Mouse (Mus musculus) liver, embryonic 13.5 days (tissue): ENCODE data around the gene Hist1h2bh. TPM values are rescaled to one million over a fixed set of nuclear protein-coding genes. Genes with fewer than 3 reads are reported as not detected.

Experiments used
- ATAC-seq: fragments of 200-750 bp; cut with Nextera tagmentation; 2 replicates; pipeline ENCODE4 v1.8.0; 2017; ENCODE audit warnings: low read depth, mild to moderate bottlenecking, moderate number of reproducible peaks, moderate library complexity
- DNase-seq: peaks from one replicate; pipeline ENCODE4 v3.0.0; 2022
- H3K27ac ChIP-seq: fragments of 300-500 bp; sonication (generic); 2 replicates; pipeline ENCODE4 v1.5.1; 2015; ENCODE audit warnings: moderate library complexity, mild to moderate bottlenecking, inconsistent platforms
- H3K27me3 ChIP-seq: fragments of 300-500 bp; sonication (generic); 2 replicates; pipeline ENCODE4 v1.6.1; 2015; ENCODE audit warnings: mild to moderate bottlenecking, inconsistent platforms
- H3K36me3 ChIP-seq: fragments of 300-500 bp; sonication (generic); 2 replicates; pipeline ENCODE4 v1.6.1; 2015; ENCODE audit warnings: mild to moderate bottlenecking, inconsistent platforms
- H3K4me1 ChIP-seq: fragments of 300-500 bp; sonication (generic); replicated peaks from 2 replicates; pipeline ENCODE4 v1.6.1; 2015; ENCODE audit warnings: inconsistent platforms
- H3K4me2 ChIP-seq: fragments of 300-500 bp; sonication (generic); 2 replicates; pipeline ENCODE4 v1.6.1; 2015; ENCODE audit warnings: inconsistent platforms, mild to moderate bottlenecking, moderate library complexity
- H3K4me3 ChIP-seq: fragments of 300-500 bp; sonication (generic); replicated peaks from 2 replicates; pipeline ENCODE4 v1.5.1; 2015; ENCODE audit warnings: mild to moderate bottlenecking, inconsistent platforms
- H3K9ac ChIP-seq: fragments of 300-500 bp; sonication (generic); 2 replicates; pipeline ENCODE4 v1.6.1; 2015; ENCODE audit warnings: mild to moderate bottlenecking, inconsistent platforms
- H3K9me3 ChIP-seq: fragments of 300-500 bp; sonication (generic); replicated peaks from 2 replicates; pipeline ENCODE4 v1.6.1; 2016; ENCODE audit warnings: inconsistent platforms
- WGBS: fragments of 180-500 bp; shearing (Covaris S2); methylation state at CpG from one replicate; pipeline ENCODE4 v1.1.7; 2015; ENCODE audit not compliant: insufficient replicate concordance; 5-methylcytosine and 5-hydroxymethylcytosine counted together
- polyA plus RNA-seq: library from polyadenylated mRNA; unstranded; fragments of >200 nt; fragmentation: Nextera tagmentation; extraction: Ambion mirVana; gene quantifications from 2 replicates; pipeline ENCODE4 v1.2.1, GENCODE M21; 2015

Gene Hist1h2bh
- polyA plus RNA-seq, 1 experiment from 2014 or later = 1.7 TPM

- Histone ChIP-seq H3K4me3 (no peak overlapping the region), H3K4me1 (peaks cover 47% of the 10 kb centered on the region), H3K27me3 (no peaks in the 10 kb centered on the region), H3K27ac (no peak overlapping the region), H3K9ac (no peak overlapping the region), H3K9me3 (no peaks in the 10 kb centered on the region), H3K36me3 (no peaks in the 10 kb centered on the region), H3K4me2 (no peak overlapping the region)
- ATAC-seq (no peak), DNase-seq (no peak)
- 32% methylated on average over 1 of the region's 1 CpGs for WGBS
These were observed 33.1 kb downstream of the Hist1h2bh start for GRCm38 (mm10) chr13:23510127-23510526.

- Histone ChIP-seq H3K4me3 (peak overlapping the region; percentile 59), H3K4me1 (peaks cover 66% of the 10 kb centered on the region), H3K9me3 (no peaks in the 10 kb centered on the region), H3K4me2 (peak overlapping the region; percentile 81), H3K9ac (peak overlapping the region; percentile 33), H3K27me3 (no peaks in the 10 kb centered on the region), H3K36me3 (no peaks in the 10 kb centered on the region), H3K27ac (peak overlapping the region; percentile 68)
- WGBS = 7% methylated on average over 14 of the region's 14 CpGs
- peak; percentile 71 for DNase-seq
- ATAC-seq = peak; percentile 58
These were observed 36.2 kb downstream of the Hist1h2bh start for GRCm38 (mm10) chr13:23506819-23507515.

- Histone ChIP-seq H3K9ac (peak overlapping the region; percentile 77), H3K4me2 (peak overlapping the region; percentile 81), H3K9me3 (no peaks in the 10 kb centered on the region), H3K4me3 (peak overlapping the region; percentile 59), H3K27me3 (no peaks in the 10 kb centered on the region), H3K36me3 (no peaks in the 10 kb centered on the region), H3K27ac (peak overlapping the region; percentile 68), H3K4me1 (peaks cover 66% of the 10 kb centered on the region)
- 1% methylated on average over 13 of the region's 13 CpGs for WGBS
- peak; percentile 69 for DNase-seq
- peak; percentile 57 for ATAC-seq
These were observed 36.8 kb downstream of the Hist1h2bh start for GRCm38 (mm10) chr13:23506351-23506750.

- peak overlapping the region; percentile 76 for H3K27ac ChIP-seq
- no peak for DNase-seq
- peak overlapping the region; percentile 81 for H3K4me2 ChIP-seq
- H3K4me1 ChIP-seq = peaks cover 66% of the 10 kb centered on the region
- peak; percentile 50 for ATAC-seq
- H3K27me3 ChIP-seq = no peaks in the 10 kb centered on the region
- 2% methylated on average over 14 of the region's 14 CpGs for whole genome bisulfite sequencing
- H3K4me3 ChIP-seq = peak overlapping the region; percentile 59
- H3K9ac ChIP-seq = peak overlapping the region; percentile 77
- H3K9me3 ChIP-seq = no peaks in the 10 kb centered on the region
- H3K36me3 ChIP-seq = no peaks in the 10 kb centered on the region
These were observed 37.4 kb downstream of the Hist1h2bh start for GRCm38 (mm10) chr13:23505662-23506345.

GRCm38 (mm10) chr13:23503797-23504196 is 39.4 kb downstream of the Hist1h2bh start:
- peak overlapping the region; percentile 28; the same call in 1 of the 2 replicates for H3K4me3 ChIP-seq

GRCm38 (mm10) chr13:23502916-23503315 is 40.3 kb downstream of the Hist1h2bh start:
- 64% methylated on average over 4 of the region's 4 CpGs for WGBS
- Histone ChIP-seq H3K27ac (no peak overlapping the region), H3K27me3 (no peaks in the 10 kb centered on the region), H3K4me2 (no peak overlapping the region), H3K9me3 (no peaks in the 10 kb centered on the region), H3K9ac (no peak overlapping the region), H3K36me3 (no peaks in the 10 kb centered on the region), H3K4me1 (peaks cover 76% of the 10 kb centered on the region), H3K4me3 (no peak overlapping the region)
- DNase-seq = no peak
- ATAC-seq = no peak

More at GRCm38 (mm10) chr13:23503797-23504196, 39.4 kb downstream of the Hist1h2bh start:
- H3K4me1 ChIP-seq = peaks cover 73% of the 10 kb centered on the region
- no peaks in the 10 kb centered on the region for H3K27me3 ChIP-seq
- no peak overlapping the region for H3K27ac ChIP-seq
- H3K9ac ChIP-seq = peak overlapping the region; percentile 22; the same call in 1 of the 2 replicates
- no peaks in the 10 kb centered on the region for H3K36me3 ChIP-seq
- no peak for ATAC-seq
- WGBS = 1% methylated on average over 9 of the region's 9 CpGs
- H3K4me2 ChIP-seq = peak overlapping the region; percentile 52
- no peaks in the 10 kb centered on the region for H3K9me3 ChIP-seq
- peak; percentile 74 for DNase-seq

- Histone ChIP-seq H3K9me3 (no peaks in the 10 kb centered on the region), H3K36me3 (no peaks in the 10 kb centered on the region), H3K27ac (0 out of 2 replicates have a peak overlapping the region, but pooled peaks have one; percentile 51), H3K4me1 (peaks cover 78% of the 10 kb centered on the region), H3K4me3 (peak overlapping the region; percentile 51), H3K27me3 (no peaks in the 10 kb centered on the region), H3K9ac (peak overlapping the region; percentile 59), H3K4me2 (peak overlapping the region; percentile 76)
- 19% methylated on average over 9 of the region's 9 CpGs for WGBS
- ATAC-seq (no peak), DNase-seq (no peak)
These were observed 41.1 kb downstream of the Hist1h2bh start for GRCm38 (mm10) chr13:23502031-23502567.

GRCm38 (mm10) chr13:23501511-23501910 is 41.7 kb downstream of the Hist1h2bh start:
- H3K36me3 ChIP-seq = no peaks in the 10 kb centered on the region
- DNase-seq (no peak), ATAC-seq (no peak)
- H3K27ac ChIP-seq = no peak overlapping the region
- peak overlapping the region; percentile 59 for H3K9ac ChIP-seq
- H3K4me1 ChIP-seq = peaks cover 76% of the 10 kb centered on the region
- no peaks in the 10 kb centered on the region for H3K9me3 ChIP-seq
- peak overlapping the region; percentile 51 for H3K4me3 ChIP-seq
- WGBS = 21% methylated on average over 5 of the region's 5 CpGs
- H3K27me3 ChIP-seq = no peaks in the 10 kb centered on the region
- H3K4me2 ChIP-seq = peak overlapping the region; percentile 76

GRCm38 (mm10) chr13:23500424-23501200 is 42.6 kb downstream of the Hist1h2bh start:
- peaks cover 69% of the 10 kb centered on the region for H3K4me1 ChIP-seq
- peak overlapping the region; percentile 58 for H3K4me3 ChIP-seq
- ATAC-seq (peak; percentile 79), DNase-seq (peak; percentile 88)
- H3K36me3 ChIP-seq = no peaks in the 10 kb centered on the region
- no peak overlapping the region for H3K9ac ChIP-seq
- H3K27ac ChIP-seq = no peak overlapping the region
- H3K27me3 ChIP-seq = no peaks in the 10 kb centered on the region
- H3K4me2 ChIP-seq = peak overlapping the region; percentile 76
- under 1% methylated on average over 17 of the region's 17 CpGs for WGBS
- H3K9me3 ChIP-seq = no peaks in the 10 kb centered on the region

- Histone ChIP-seq H3K4me1 (peaks cover 63% of the 10 kb centered on the region), H3K4me2 (peak overlapping the region; percentile 76)
- WGBS = 1% methylated on average over 7 of the region's 7 CpGs
These were observed 43.2 kb downstream of the Hist1h2bh start for GRCm38 (mm10) chr13:23499943-23500342.

GRCm38 (mm10) chr13:23498653-23499052 is 44.5 kb downstream of the Hist1h2bh start:
- DNase-seq (no peak), ATAC-seq (no peak)
- H3K4me3 ChIP-seq = peak overlapping the region; percentile 58
- peak overlapping the region; percentile 15; the same call in 1 of the 2 replicates for H3K27ac ChIP-seq
- H3K4me2 ChIP-seq = peak overlapping the region; percentile 76
- H3K9ac ChIP-seq = peak overlapping the region; percentile 56
- no peaks in the 10 kb centered on the region for H3K27me3 ChIP-seq
- no peaks in the 10 kb centered on the region for H3K9me3 ChIP-seq
- WGBS = 12% methylated on average over 10 of the region's 10 CpGs
- no peaks in the 10 kb centered on the region for H3K36me3 ChIP-seq
- peaks cover 55% of the 10 kb centered on the region for H3K4me1 ChIP-seq

More at GRCm38 (mm10) chr13:23499943-23500342, 43.2 kb downstream of the Hist1h2bh start:
- Histone ChIP-seq H3K36me3 (no peaks in the 10 kb centered on the region), H3K9ac (no peak overlapping the region), H3K4me3 (peak overlapping the region; percentile 58), H3K27me3 (no peaks in the 10 kb centered on the region), H3K27ac (no peak overlapping the region), H3K9me3 (no peaks in the 10 kb centered on the region)
- ATAC-seq (peak; percentile 58), DNase-seq (no peak)
